Mouse (Mus musculus) cortical plate, adult 2 months (tissue): ENCODE measurements around the gene Ifne.

Source experiments
- CTCF ChIP-seq: fragments of 200-500 bp; IDR thresholded peaks from 2 replicates; pipeline ENCODE4 v1.5.1; 2011; ENCODE audit warnings: mild to moderate bottlenecking, control low read depth, low read length; ENCODE audit not compliant: insufficient read depth; ENCODE audit errors: extremely low read depth
- POLR2A ChIP-seq: fragments of 200-500 bp; IDR thresholded peaks from 2 replicates; pipeline ENCODE4 v1.6.1; 2011; ENCODE audit warnings: mild to moderate bottlenecking, low read length, control low read depth; ENCODE audit not compliant: insufficient read depth; ENCODE audit errors: extremely low read depth

DNA sequence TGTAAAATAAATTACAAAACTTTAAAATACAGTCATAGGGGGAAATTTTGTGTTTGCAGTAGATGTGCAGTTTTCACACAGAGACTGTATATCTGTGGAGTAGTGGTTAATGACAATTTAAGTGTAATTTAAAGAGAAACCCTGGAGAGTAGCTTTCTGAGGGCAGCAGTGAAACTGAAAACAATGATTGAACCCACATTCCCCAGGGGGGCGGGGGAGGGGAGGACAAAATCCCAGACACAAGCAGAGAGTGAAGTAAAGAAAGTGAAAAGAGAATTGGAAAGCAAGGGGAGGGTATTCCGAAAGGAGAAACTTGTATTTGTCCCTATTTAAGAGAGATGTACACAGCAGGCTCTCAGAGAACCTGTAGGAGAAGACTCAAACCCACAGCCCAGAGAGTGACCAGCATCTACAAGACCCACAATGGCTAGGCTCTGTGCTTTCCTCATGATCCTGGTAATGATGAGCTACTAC is 38.5 kb downstream of the Ifne start, which contains the start of gene Ifna4:
- no peak for TF ChIP-seq CTCF
- TF ChIP-seq POLR2A = no peak
